ENCODE assay signal across 9 mouse cellular contexts in the genomic region with DNA sequence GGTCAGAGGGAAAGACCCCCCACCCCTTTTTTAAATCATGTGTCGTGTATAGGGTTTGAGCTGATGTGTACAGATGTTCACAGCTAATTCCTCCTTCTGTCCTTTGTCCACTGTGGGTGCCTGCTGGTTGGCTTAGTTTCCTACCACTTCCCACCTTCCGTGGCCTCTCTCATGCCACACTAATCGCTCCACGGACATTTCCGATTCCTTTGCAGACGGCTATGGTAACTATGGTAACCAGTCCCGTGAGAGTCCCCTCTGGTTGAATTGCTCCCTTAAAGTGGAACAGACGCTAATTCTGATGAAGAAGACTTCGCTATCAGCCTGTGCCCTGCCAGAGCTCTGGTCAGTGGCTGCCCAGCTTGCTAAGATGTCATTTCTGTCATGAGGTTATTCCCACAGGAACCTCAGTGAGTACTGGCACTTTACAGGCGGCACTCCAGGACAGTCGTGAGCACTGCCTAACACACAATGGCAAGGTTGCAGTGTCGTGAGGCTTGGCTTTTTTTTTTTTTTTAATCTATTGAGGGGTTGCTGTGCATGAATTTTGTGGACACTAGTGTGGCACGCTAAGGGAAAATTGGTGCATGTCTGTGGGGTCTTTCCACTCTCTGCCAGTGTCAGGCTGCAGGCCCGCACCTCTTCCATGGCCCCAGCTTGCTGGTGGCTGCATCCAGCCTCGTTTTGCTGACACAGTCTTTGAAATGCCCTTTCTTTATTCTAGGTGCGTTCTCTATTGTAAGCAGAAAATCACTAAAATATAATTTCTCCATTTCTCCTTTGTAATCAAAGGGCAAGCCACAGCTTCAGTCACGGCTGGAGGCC.
DNase-seq lines count a peak whose midpoint lies in the region; ATAC-seq lines count a peak whose summit lies in the region.
"Had no signal": no experiment of that assay in that cellular context is flagged by ENCODE, and none has a peak within 500 bp of the region (broad histone marks: within the 10 kb centered on the region; RNA-seq: fewer than 3 reads in every experiment).

No protein-coding gene starts in this region.

- H3K27me3 ChIP-seq in hindbrain, embryonic 12.5 days: no peaks in the 10 kb centered on the region

- peak overlapping the region; percentile 28 for H3K4me2 ChIP-seq in hindbrain, embryonic 12.5 days (replicated peaks)

- peak; percentile 90 for ATAC-seq in hindbrain, embryonic 12.5 days (ENCODE audit: low FRiP score)

- no peak overlapping the region for H3K9ac ChIP-seq in hindbrain, embryonic 12.5 days

- 21% methylated on average over 17 of the region's 17 CpGs for WGBS in hindbrain, embryonic 12.5 days

- no peak overlapping the region for H3K4me3 ChIP-seq in hindbrain, embryonic 12.5 days

- no peaks in the 10 kb centered on the region for H3K9me3 ChIP-seq in hindbrain, embryonic 12.5 days (replicated peaks)

- peaks cover 13% of the 10 kb centered on the region for H3K4me1 ChIP-seq in hindbrain, embryonic 12.5 days

- H3K27ac ChIP-seq in hindbrain, embryonic 12.5 days: peak overlapping the region; percentile 67

- H3K36me3 ChIP-seq in hindbrain, embryonic 12.5 days: no peaks in the 10 kb centered on the region

- intact Hi-C loops in gastrocnemius, postnatal 14 days (cut with DNase I; ENCODE audit: low total_unique reads): no loop called here

- DNase-seq in kidney, postnatal 14 days: peak; percentile 16
- DNase-seq in kidney, adult 8-10 months: no peak
- peak; percentile 29 for DNase-seq in embryo, embryonic 9.5 days (ENCODE audit: extremely low spot score)
- peak; percentile 45 for DNase-seq in neural tube, embryonic 10.5 days (ENCODE audit: extremely low spot score, low spot score)
- no peak for DNase-seq in urinary bladder, postnatal 14 days (ENCODE audit: low spot score)
- no peak for DNase-seq in gastrocnemius, postnatal 14 days
- no peak for DNase-seq in right cerebral cortex, postnatal 36 days (ENCODE audit: low spot score in 2 of 2)
- DNase-seq: lung, adult 18-20 months had no signal

Comparison
In these comparisons a context has a peak if more than half of its experiments do, and no peak if none do; other contexts are left out.
1. DNase-seq: peak in kidney, postnatal 14 days (single experiment), embryo, embryonic 9.5 days (single experiment) and neural tube, embryonic 10.5 days (single experiment); none in kidney, adult 8-10 months (0 of 2), urinary bladder, postnatal 14 days (single experiment), gastrocnemius, postnatal 14 days (single experiment) and right cerebral cortex, postnatal 36 days (0 of 2).